Mouse (Mus musculus) spleen, embryonic (tissue): ENCODE results near the gene CT030661.1.
"Not testable (repeated sequence)": the region's sequence is repeated elsewhere in the genome, so short reads cannot be mapped to it uniquely, and the experiment has no call there.

Experiments
- CTCF ChIA-PET: fragments of 350-600 bp; sonication (Branson Sonifier 250); formaldehyde crosslinking; loops from one replicate; lab custom pipeline; 2022; lab: Charles Lee

CT030661.1 gene

GRCm38 (mm10) chr17:22314730-22315226 is at the start of gene CT030661.1:
CT030661.1 (minus strand) TSS chr17:22314837.
- CTCF ChIA-PET, result interaction anchor here (0.6 kb wide), 1 partner anchor 73 kb away, joined by 4 read pairs; no protein-coding TSS in a partner anchor

GRCm38 (mm10) chr17:22363895-22364294 is 49.3 kb upstream of the CT030661.1 start:
- CTCF ChIA-PET, result no interaction called here

GRCm38 (mm10) chr17:22361101-22361781 is 46.6 kb upstream of the CT030661.1 start, which contains the start of the genes Zfp944 and Zfp758:
Zfp944 (minus strand) TSS chr17:22361400.
Zfp758 (plus strand) TSS chr17:22361453.
- CTCF ChIA-PET, result interaction anchor here (0.5 kb wide), 1 partner anchor 59 kb away, joined by 3 read pairs; no protein-coding TSS in a partner anchor

GRCm38 (mm10) chr17:22360572-22360971 is 45.9 kb upstream of the CT030661.1 start:
- CTCF ChIA-PET, result no interaction called here

- CTCF ChIA-PET, result no interaction called here
These were observed 38.2 kb upstream of the CT030661.1 start for GRCm38 (mm10) chr17:22352794-22353193.

DNA sequence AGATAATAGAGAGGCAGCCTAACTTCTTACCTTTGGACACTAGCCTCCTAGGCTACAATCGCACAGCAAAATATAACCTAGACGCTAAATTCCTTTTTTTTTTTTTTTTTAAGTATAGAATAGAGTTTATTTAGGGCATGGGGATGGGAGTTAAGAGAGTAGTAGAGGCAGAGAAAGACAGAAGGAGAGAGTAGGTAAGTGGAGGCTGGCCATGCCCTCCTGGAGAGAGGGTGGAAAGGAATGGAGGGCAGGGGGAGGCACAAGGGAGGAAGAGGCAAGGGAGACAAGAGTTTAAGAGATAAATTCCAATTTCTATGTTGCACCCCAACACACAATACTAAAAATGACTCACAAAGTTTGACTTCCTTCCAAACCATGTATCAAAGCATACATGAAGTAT is 610 bp upstream of the CT030661.1 start:
- CTCF ChIA-PET, result not testable (repeated sequence)

- CTCF ChIA-PET, result interaction anchor here (0.6 kb wide), 1 partner anchor 73 kb away, joined by 4 read pairs; no protein-coding TSS in a partner anchor
These were observed 418 bp downstream of the CT030661.1 start for GRCm38 (mm10) chr17:22314219-22314618.
